Mouse (Mus musculus): ENCODE measurements around the gene Gm5114. TPM values are rescaled to one million over a fixed set of nuclear protein-coding genes. Genes with fewer than 3 reads are reported as not detected.

Gene Gm5114
- total RNA-seq (2023) = not detected

DNA sequence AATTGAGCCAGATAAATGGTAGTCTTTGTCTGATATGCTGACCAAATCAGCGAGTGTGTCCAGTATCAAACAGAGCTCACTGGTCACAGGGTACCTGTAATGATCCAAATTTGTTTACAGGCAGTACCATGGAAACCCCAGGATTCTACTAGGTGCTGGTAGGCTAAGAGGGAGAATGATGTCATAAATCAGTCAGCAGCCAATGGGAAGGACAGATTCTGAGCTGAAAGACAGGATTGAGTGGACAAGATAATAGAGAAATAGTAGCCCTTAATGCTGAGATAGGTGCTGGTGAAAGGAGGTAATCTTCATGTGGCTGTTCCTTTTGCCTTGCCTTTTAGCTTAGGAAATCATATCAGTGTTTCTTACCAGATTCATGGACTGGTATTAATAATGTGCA lies at the start of gene Gm5114:
Gene Gm5114 (minus strand): TSS at position 101 of the 400 bp plus-strand sequence.

Other genes with a start within 250 kb of the Gm5114 start
- 3.6 TPM for gene Zfp619, start 104.6 kb upstream of the Gm5114 start, total RNA-seq (2023)

Data from CD4-positive naive resting alpha-beta T cell, adult 57 days (primary cell).